Mouse (Mus musculus): Measurements from ENCODE around the gene Gatad2b.

- TF ChIP-seq GATA1 (IDR thresholded peaks at IDR 0.05; ENCODE audit: borderline replicate concordance, low read length) (no peak), FLI1 (IDR thresholded peaks at IDR 0.05; ENCODE audit: low read length) (no peak)
Observed at GRCm38 (mm10) chr3:90268971-90269370, 24.0 kb upstream of the Gatad2b start.
